Mouse (Mus musculus): ENCODE data around the gene S100a8.

Gene S100a8

GRCm38 (mm10) chr3:90668846-90669245 is at the start of gene S100a8:
TSS of gene S100a8 (plus strand) at chr3:90668978.
- in situ Hi-C loops (cut with MboI; ENCODE audit: low pct_unique_long_range_greater_than_20kb in 1 of 2, low sequenced_read_pairs in 2 of 2, unreplicated experiment in 1 of 2) = no loop called here

- in situ Hi-C loops (cut with MboI; ENCODE audit: low pct_unique_long_range_greater_than_20kb in 1 of 2, low sequenced_read_pairs in 2 of 2, unreplicated experiment in 1 of 2) = no loop called here
Observed at GRCm38 (mm10) chr3:90621552-90621951, 47.2 kb upstream of the S100a8 start.

- in situ Hi-C loops (cut with MboI; ENCODE audit: low pct_unique_long_range_greater_than_20kb in 1 of 2, low sequenced_read_pairs in 2 of 2, unreplicated experiment in 1 of 2) = no loop called here
Observed at GRCm38 (mm10) chr3:90623435-90624071, 45.2 kb upstream of the S100a8 start.

GRCm38 (mm10) chr3:90625496-90625895 is 43.3 kb upstream of the S100a8 start:
- in situ Hi-C loops (cut with MboI; ENCODE audit: low pct_unique_long_range_greater_than_20kb in 1 of 2, low sequenced_read_pairs in 2 of 2, unreplicated experiment in 1 of 2) = no loop called here

GRCm38 (mm10) chr3:90626266-90627021 is 42.3 kb upstream of the S100a8 start:
- in situ Hi-C loops (cut with MboI; ENCODE audit: low pct_unique_long_range_greater_than_20kb in 1 of 2, low sequenced_read_pairs in 2 of 2, unreplicated experiment in 1 of 2) = no loop called here

- in situ Hi-C loops (cut with MboI; ENCODE audit: low pct_unique_long_range_greater_than_20kb in 1 of 2, low sequenced_read_pairs in 2 of 2, unreplicated experiment in 1 of 2) = no loop called here
Observed at GRCm38 (mm10) chr3:90627366-90627765, 41.4 kb upstream of the S100a8 start.

- in situ Hi-C loops (cut with MboI; ENCODE audit: low pct_unique_long_range_greater_than_20kb in 1 of 2, low sequenced_read_pairs in 2 of 2, unreplicated experiment in 1 of 2) = no loop called here
Observed at GRCm38 (mm10) chr3:90627807-90628206, 41.0 kb upstream of the S100a8 start.

GRCm38 (mm10) chr3:90629298-90629697 is 39.5 kb upstream of the S100a8 start:
- in situ Hi-C loops (cut with MboI; ENCODE audit: low pct_unique_long_range_greater_than_20kb in 1 of 2, low sequenced_read_pairs in 2 of 2, unreplicated experiment in 1 of 2) = no loop called here

GRCm38 (mm10) chr3:90631984-90632383 is 36.8 kb upstream of the S100a8 start:
- in situ Hi-C loops (cut with MboI; ENCODE audit: low pct_unique_long_range_greater_than_20kb in 1 of 2, low sequenced_read_pairs in 2 of 2, unreplicated experiment in 1 of 2) = no loop called here

GRCm38 (mm10) chr3:90638511-90639275 is 30.1 kb upstream of the S100a8 start:
- in situ Hi-C loops (cut with MboI; ENCODE audit: low pct_unique_long_range_greater_than_20kb in 1 of 2, low sequenced_read_pairs in 2 of 2, unreplicated experiment in 1 of 2) = no loop called here

- in situ Hi-C loops (cut with MboI; ENCODE audit: low pct_unique_long_range_greater_than_20kb in 1 of 2, low sequenced_read_pairs in 2 of 2, unreplicated experiment in 1 of 2) = no loop called here
Observed at GRCm38 (mm10) chr3:90639511-90640154, 29.1 kb upstream of the S100a8 start.

- in situ Hi-C loops (cut with MboI; ENCODE audit: low pct_unique_long_range_greater_than_20kb in 1 of 2, low sequenced_read_pairs in 2 of 2, unreplicated experiment in 1 of 2) = no loop called here
Observed at GRCm38 (mm10) chr3:90640981-90641380, 27.8 kb upstream of the S100a8 start.

GRCm38 (mm10) chr3:90644220-90644619 is 24.6 kb upstream of the S100a8 start:
- in situ Hi-C loops (cut with MboI; ENCODE audit: low pct_unique_long_range_greater_than_20kb in 1 of 2, low sequenced_read_pairs in 2 of 2, unreplicated experiment in 1 of 2) = no loop called here

- in situ Hi-C loops (cut with MboI; ENCODE audit: low pct_unique_long_range_greater_than_20kb in 1 of 2, low sequenced_read_pairs in 2 of 2, unreplicated experiment in 1 of 2) = no loop called here
Observed at GRCm38 (mm10) chr3:90647291-90647690, 21.5 kb upstream of the S100a8 start.

GRCm38 (mm10) chr3:90648981-90649380 is 19.8 kb upstream of the S100a8 start:
- in situ Hi-C loops (cut with MboI; ENCODE audit: low pct_unique_long_range_greater_than_20kb in 1 of 2, low sequenced_read_pairs in 2 of 2, unreplicated experiment in 1 of 2) = no loop called here

GRCm38 (mm10) chr3:90649832-90650231 is 18.9 kb upstream of the S100a8 start:
- in situ Hi-C loops (cut with MboI; ENCODE audit: low pct_unique_long_range_greater_than_20kb in 1 of 2, low sequenced_read_pairs in 2 of 2, unreplicated experiment in 1 of 2) = loop anchor here in 1 of 2 experiments (10.0 kb wide), 2 partner anchors 55 to 65 kb away; no protein-coding TSS in a partner anchor

GRCm38 (mm10) chr3:90652878-90653508 is 15.8 kb upstream of the S100a8 start:
- in situ Hi-C loops (cut with MboI; ENCODE audit: low pct_unique_long_range_greater_than_20kb in 1 of 2, low sequenced_read_pairs in 2 of 2, unreplicated experiment in 1 of 2) = loop anchor here in 1 of 2 experiments (10.0 kb wide), 2 partner anchors 52 to 68 kb away; no protein-coding TSS in a partner anchor

- in situ Hi-C loops (cut with MboI; ENCODE audit: low pct_unique_long_range_greater_than_20kb in 1 of 2, low sequenced_read_pairs in 2 of 2, unreplicated experiment in 1 of 2) = loop anchor here in 1 of 2 experiments (10.0 kb wide), 2 partner anchors 51 to 69 kb away; no protein-coding TSS in a partner anchor
Observed at GRCm38 (mm10) chr3:90653717-90654116, 15.1 kb upstream of the S100a8 start, which contains the start of gene S100a7a. TSS of gene S100a7a (plus strand) at chr3:90654017.

Data from mouse embryonic stem cell (cell line).